Mouse (Mus musculus) layer of hippocampus, adult 2 months (tissue): ENCODE results near the gene Carmil2. TPM values are rescaled to one million over a fixed set of nuclear protein-coding genes. Genes with fewer than 3 reads are reported as not detected.

ENCODE experiments used
- DNase-seq, 2 experiments: peaks; one replicate each; pipeline ENCODE4 v3.0.0; 2022; ENCODE audit warnings: low spot score in 2 of 2
- H3K27ac ChIP-seq: fragments of 200-600 bp; 2 replicates; pipeline ENCODE4 v1.8.1; 2022
- H3K4me3 ChIP-seq: fragments of 200-600 bp; 2 replicates; pipeline ENCODE4 v1.8.1; 2022; ENCODE audit warnings: mild to moderate bottlenecking
- CTCF ChIP-seq: fragments of 200-600 bp; conservative IDR thresholded peaks from 2 replicates; pipeline ENCODE4 v1.8.1; 2022; ENCODE audit warnings: antibody characterized with exemption, mild to moderate bottlenecking, moderate library complexity
- total RNA-seq, 2 experiments: library from RNA; stranded (reverse); gene quantifications; 2 replicates each; pipeline ENCODE4 v1.2.3; 2021

Gene Carmil2
- total RNA-seq, 2 experiments from 2014 or later: 71.1 to 76.9 TPM

DNA sequence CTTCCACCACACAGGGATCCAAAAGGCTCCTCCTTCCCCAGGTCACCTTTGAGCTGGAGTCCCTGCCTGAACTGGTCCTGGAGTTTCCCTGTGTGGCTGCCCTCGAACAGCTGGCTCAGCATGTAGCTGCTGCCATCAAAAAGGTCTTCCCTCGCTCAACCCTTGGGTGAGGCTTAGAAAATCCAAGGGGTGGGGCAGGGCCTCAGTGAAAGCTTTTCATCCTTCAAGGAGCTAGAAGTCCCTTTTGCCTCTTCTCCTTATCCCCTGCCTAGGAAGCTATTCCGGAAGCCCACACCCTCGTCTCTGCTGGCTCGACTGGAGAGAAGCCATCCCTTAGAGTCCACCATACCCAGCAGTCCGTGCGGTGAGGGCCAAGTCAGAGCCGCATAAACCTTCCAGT is 1.4 kb downstream of the Carmil2 start:
- no peak for DNase-seq
- Histone ChIP-seq H3K27ac (no peak overlapping the region), H3K4me3 (no peak overlapping the region)
- TF ChIP-seq CTCF: no peak

GRCm38 (mm10) chr8:105688242-105688752 is 2.2 kb downstream of the Carmil2 start:
- Histone ChIP-seq H3K27ac (no peak overlapping the region), H3K4me3 (no peak overlapping the region)
- no peak for TF ChIP-seq CTCF
- DNase-seq: no peak

DNA sequence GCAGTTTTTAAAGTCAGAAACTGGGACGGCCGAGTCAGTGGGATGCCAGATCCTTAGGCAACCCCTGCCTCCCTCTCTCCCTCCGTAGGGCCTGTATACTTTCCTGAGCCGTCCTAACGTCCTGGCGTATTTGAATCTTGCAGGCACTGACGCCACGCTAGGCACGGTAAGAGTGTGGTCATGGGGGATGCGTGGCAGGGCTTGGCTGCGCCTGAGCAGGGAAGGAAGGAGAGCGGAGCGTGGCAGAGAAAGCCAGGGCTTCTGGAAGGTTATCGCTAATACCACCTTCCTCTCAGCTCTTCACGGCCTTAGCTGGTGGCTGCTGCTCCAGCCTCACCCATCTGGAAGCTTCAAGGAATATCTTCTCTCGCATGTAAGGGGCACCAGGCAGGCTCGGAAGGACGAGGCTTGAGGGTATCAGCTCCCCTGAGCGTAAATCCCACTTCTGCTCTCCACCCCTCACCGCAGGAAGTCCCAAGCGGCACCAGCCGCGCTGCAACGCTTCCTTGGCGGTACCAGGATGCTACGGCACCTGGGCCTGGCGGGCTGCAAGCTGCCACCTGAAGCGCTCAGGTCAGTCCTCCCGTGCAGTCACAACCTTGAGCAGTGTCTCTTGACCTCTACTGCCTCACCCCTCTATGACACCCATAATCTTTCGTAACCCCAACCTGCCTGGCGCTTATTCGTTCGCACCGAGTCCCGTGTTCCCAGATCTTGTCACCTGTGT is 3.3 kb downstream of the Carmil2 start:
- DNase-seq: no peak
- no peak overlapping the region for H3K4me3 ChIP-seq
- no peak for TF ChIP-seq CTCF
- H3K27ac ChIP-seq: no peak overlapping the region

DNA sequence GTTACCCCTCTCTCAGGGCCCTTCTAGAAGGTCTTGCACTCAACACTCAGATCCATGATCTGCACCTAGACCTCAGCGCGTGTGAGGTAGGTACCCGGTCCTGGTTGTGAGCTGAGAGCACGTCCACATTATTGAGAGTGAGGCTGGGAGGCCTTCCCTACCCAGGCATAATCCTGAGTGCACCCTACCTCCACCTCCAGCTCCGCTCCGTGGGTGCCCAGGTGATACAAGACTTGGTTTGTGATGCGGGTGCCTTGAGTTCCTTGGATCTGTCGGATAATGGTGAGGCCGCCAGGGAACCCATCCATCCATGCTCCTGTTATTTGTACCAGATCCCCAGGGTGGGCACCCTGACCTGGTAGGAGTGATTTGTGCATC is 3.9 kb downstream of the Carmil2 start:
- no peak for TF ChIP-seq CTCF
- Histone ChIP-seq H3K4me3 (no peak overlapping the region), H3K27ac (no peak overlapping the region)
- no peak for DNase-seq

DNA sequence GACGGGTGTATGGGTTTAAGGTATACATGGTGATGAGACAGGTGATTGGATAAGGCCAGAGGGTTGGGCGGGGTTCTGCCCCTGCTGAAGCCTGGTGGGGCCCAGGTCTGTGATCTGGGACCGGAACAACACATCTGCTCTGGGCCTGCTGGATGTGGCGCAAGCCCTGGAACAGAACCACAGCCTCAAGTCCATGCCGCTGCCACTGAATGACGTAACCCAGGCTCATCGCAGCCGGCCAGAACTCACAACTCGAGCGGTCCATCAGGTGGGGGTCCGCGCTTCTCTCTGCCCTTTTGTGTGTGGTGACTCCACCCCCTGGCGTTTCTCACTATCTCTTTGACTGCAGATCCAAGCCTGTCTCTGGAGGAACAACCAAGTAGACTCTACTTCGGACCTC is 4.9 kb downstream of the Carmil2 start:
- H3K4me3 ChIP-seq: no peak overlapping the region
- DNase-seq: no peak
- TF ChIP-seq CTCF: no peak
- H3K27ac ChIP-seq: no peak overlapping the region

DNA sequence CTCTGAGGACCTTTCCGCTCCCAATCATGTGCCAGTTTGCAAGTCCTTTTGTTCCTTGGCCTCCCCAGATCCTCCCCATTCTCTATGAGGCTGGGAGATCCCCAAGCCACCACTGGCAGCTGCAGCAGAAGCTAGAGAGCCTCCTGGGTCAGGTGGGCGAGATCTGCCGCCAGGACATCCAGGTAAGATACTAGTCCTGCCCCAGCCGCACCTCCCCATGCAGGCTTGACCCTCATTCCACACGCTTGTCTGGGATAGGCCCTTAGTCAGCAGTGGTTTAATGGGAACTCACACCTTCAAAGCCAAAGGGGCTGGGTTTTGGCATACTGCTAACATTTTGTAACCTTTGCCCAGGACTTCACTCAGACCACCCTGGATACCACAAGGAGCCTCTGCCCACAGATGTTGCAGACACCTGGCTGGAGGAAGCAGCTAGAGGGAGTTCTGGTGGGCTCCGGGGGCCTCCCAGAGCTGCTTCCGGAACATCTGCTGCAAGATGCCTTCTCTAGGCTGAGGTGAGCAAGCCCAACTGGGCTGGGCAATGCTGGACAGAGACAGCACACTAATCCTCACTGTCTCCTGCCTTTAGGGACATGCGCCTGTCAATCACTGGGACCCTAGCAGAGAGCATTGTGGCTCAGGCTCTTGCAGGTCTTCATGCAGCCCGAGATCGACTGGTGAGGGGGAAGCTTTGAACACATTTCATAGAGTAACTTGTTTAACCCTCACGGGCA is 6.5 kb downstream of the Carmil2 start:
- no peak for DNase-seq
- TF ChIP-seq CTCF: no peak
- Histone ChIP-seq H3K4me3 (no peak overlapping the region), H3K27ac (no peak overlapping the region)

- TF ChIP-seq CTCF: no peak
- H3K27ac ChIP-seq: peak overlapping the region; percentile 96
- H3K4me3 ChIP-seq: peak overlapping the region; percentile 80
- peak; percentile 81 to 87 for DNase-seq
Measured at GRCm38 (mm10) chr8:105693648-105694047, 7.6 kb downstream of the Carmil2 start.

GRCm38 (mm10) chr8:105694051-105694799 is 8.2 kb downstream of the Carmil2 start:
- TF ChIP-seq CTCF: peak; percentile 67
- no peak for DNase-seq
- H3K4me3 ChIP-seq: peak overlapping the region; percentile 80
- H3K27ac ChIP-seq: peak overlapping the region; percentile 96

DNA sequence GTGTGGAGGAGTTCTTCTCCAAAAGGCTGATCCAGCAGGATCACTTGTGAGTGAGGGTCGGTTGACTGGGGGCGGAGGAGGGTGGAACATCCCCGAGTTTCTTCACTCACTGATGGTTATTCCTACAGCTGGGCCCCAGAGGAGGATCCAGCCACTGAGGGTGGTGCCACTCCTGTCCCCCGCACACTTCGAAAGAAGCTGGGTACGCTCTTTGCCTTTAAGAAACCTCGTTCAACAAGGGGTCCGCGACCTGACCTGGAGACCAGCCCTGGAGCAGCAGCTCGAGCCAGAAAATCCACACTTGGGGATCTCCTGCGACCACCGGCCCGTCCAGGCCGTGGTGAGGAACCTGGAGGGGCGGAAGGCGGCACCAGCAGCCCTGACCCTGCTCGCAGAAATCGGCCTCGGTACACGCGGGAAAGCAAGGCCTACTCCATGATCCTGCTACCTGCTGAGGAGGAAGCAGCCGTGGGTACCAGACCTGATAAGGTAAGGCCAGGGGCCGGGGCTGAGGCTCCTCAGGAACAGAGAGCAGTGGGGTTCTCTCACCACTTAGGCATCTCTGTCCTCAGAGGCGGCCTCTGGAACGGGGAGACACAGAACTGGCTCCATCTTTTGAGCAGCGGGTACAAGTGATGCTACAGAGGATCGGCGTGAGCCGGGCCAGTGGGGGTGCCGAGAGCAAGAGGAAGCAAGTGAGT is 9.2 kb downstream of the Carmil2 start:
- Histone ChIP-seq H3K4me3 (peak overlapping the region; percentile 80), H3K27ac (peak overlapping the region; percentile 96)
- DNase-seq: no peak
- no peak for TF ChIP-seq CTCF

DNA sequence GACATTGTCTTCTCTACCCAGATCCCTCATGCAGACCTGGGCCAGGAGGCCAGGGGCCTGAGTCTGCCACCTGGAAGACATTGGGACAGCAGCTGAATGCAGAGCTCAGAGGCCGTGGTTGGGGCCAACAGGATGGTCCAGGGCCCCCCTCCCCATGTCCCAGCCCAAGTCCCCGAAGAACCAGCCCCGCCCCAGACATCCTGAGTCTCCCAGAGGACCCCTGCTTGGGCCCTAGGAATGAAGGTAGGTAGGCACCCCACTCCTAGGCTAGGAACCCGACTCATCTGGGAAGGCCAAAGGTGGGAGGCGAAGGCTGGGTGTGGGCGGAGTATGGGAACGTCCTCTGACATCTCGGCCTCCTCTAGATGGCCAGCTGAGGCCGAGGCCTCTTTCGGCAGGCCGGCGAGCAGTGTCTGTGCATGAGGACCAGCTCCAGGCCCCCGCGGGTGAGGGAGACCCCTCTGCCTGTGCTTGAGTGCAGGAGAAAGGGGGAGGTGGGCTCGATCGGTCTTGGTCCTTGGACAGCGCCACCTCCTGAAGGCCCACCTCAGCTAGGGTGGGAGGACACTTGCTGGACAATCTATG is 11.2 kb downstream of the Carmil2 start:
- Histone ChIP-seq H3K4me3 (no peak overlapping the region), H3K27ac (no peak overlapping the region)
- no peak for TF ChIP-seq CTCF
- no peak for DNase-seq

DNA sequence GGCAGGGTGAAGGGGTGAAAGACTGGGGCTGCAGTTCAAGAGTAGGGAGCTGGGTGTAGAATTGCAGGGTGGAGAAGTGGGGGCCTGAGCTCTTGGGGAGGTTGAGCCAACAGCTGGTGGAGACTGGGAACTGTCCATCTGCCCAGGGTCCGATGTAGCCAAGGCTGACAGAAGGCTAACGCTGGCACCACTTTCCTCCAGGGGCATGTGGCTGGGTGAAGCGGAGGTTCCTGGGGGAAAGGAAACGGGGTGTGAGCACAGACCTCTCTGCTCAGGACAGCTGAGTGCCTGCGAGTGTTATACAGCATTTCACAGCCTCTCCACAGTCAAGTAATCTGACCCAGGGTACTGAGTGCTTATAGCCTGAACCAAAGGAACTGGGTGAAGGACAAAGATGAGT is 12.7 kb downstream of the Carmil2 start:
- no peak for TF ChIP-seq CTCF
- H3K27ac ChIP-seq: no peak overlapping the region
- no peak overlapping the region for H3K4me3 ChIP-seq
- DNase-seq: no peak

DNA sequence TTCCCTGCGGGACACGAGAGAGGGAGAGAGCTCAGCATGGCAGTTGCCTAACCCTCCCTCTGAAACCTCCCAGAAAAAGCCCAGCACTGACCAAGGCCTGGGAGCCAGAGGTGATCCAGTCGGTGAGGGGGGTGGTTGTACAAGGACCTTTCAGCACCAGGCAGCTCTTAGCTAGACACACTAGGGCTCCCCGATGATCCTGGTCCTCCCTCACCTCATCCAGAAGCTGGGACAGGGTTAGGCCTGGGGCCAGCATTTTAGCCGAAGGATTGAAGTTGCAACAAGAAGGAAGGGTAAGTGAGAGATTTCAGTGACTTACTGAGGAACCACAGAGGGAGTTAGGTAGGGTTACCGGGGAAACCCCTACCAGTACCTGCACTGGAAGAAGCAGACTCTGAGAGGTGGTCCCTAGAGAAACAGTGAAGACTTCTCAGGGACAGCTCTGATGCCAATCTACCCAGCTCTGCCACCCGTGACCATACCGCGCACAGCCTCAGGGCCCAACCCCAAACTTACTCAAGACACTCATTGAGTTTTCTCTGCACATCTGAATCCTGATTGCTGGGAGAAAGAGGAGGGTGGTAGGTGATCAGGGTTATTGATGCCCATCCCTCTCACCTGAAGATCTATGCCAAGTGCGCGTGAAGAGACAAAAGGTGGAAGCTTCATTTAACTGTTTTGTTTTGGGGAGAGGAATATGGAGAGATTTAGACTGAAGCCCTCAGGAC is 13.6 kb downstream of the Carmil2 start:
- DNase-seq: no peak
- H3K4me3 ChIP-seq: peak overlapping the region; percentile 85
- no peak for TF ChIP-seq CTCF
- no peak overlapping the region for H3K27ac ChIP-seq
